Mouse (Mus musculus) heart, postnatal 0 days (tissue): ENCODE results near the gene Ppil1.

Source experiments
- CTCF ChIP-seq: IDR thresholded peaks from 2 replicates; pipeline ENCODE4 v1.5.1; 2016; ENCODE audit warnings: antibody characterized with exemption, control low read depth, low read depth
- EP300 ChIP-seq: IDR thresholded peaks from 2 replicates; pipeline ENCODE4 v1.6.1; 2016; ENCODE audit warnings: antibody characterized with exemption, low read depth

DNA sequence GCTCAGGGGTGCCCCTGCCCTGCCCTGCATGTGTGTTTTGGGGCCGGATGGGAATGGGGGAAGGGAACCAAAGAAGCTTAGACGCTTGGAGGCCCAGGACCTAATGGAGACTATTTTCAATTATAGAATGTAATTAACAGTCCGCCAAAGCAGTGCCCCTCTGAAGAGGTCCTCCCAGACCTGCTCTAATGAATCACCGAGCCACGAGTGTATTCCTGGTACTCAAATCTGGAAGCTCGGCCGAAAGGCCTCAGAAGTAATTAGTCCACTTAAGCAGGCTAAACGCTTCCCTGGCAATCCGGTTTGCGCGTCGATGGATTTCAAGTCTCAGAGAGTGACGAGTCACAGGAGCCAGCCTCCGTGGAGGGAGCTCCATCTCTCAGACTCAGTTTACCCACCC lies 43.4 kb downstream of the Ppil1 start:
- no peak for TF ChIP-seq CTCF
- TF ChIP-seq EP300, result no peak
